Mouse (Mus musculus) embryonic facial prominence, embryonic 14.5 days (tissue): ENCODE data around the gene Dhx40. TPM values are rescaled to one million over a fixed set of nuclear protein-coding genes. Genes with fewer than 3 reads are reported as not detected.

Experiments
- ATAC-seq: fragments of 200-750 bp; cut with Nextera tagmentation; 2 replicates; pipeline ENCODE4 v1.8.0; 2017; ENCODE audit warnings: low read depth, moderate number of reproducible peaks, moderate TSS enrichment
- DNase-seq: peaks from one replicate; pipeline ENCODE4 v3.0.0-alpha.2; 2015; ENCODE audit warnings: low spot score
- H3K27ac ChIP-seq: fragments of 300-500 bp; sonication (generic); replicated peaks from 2 replicates; pipeline ENCODE4 v1.5.1; 2014; ENCODE audit warnings: low read depth, mild to moderate bottlenecking, low read length, moderate library complexity
- H3K27me3 ChIP-seq: fragments of 300-500 bp; sonication (generic); replicated peaks from 2 replicates; pipeline ENCODE4 v1.6.1; 2014; ENCODE audit warnings: low read length; ENCODE audit not compliant: control insufficient read depth, insufficient read depth
- H3K36me3 ChIP-seq: fragments of 300-500 bp; sonication (generic); 2 replicates; pipeline ENCODE4 v1.6.1; 2014; ENCODE audit warnings: low read length, mixed read lengths; ENCODE audit not compliant: control insufficient read depth, insufficient read depth
- H3K4me1 ChIP-seq: fragments of 300-500 bp; sonication (generic); 2 replicates; pipeline ENCODE4 v1.6.1; 2014; ENCODE audit warnings: antibody characterized with exemption, low read length; ENCODE audit not compliant: control insufficient read depth, insufficient read depth
- H3K4me2 ChIP-seq: fragments of 300-500 bp; sonication (generic); 2 replicates; pipeline ENCODE4 v1.6.1; 2014; ENCODE audit warnings: low read depth, mild to moderate bottlenecking, low read length, moderate library complexity, mixed read lengths
- H3K4me3 ChIP-seq: fragments of 300-500 bp; sonication (generic); 2 replicates; pipeline ENCODE4 v1.5.1; 2014; ENCODE audit warnings: low read depth, mild to moderate bottlenecking, low read length
- H3K9ac ChIP-seq: fragments of 300-500 bp; sonication (generic); 2 replicates; pipeline ENCODE4 v1.6.1; 2014; ENCODE audit warnings: low read depth, mild to moderate bottlenecking, low read length, moderate library complexity, mixed read lengths
- H3K9me3 ChIP-seq: fragments of 300-500 bp; sonication (generic); 2 replicates; pipeline ENCODE4 v1.6.1; 2016; ENCODE audit warnings: low read length; ENCODE audit not compliant: control insufficient read depth
- WGBS: fragments of 180-500 bp; shearing (Covaris S2); extraction: QIAGEN DNeasy Blood & Tissue Kit; methylation state at CpG from one replicate; pipeline ENCODE4 v1.1.7; 2014; 5-methylcytosine and 5-hydroxymethylcytosine counted together
- polyA plus RNA-seq: library from polyadenylated mRNA; unstranded; fragments of >200 nt; fragmentation: Nextera tagmentation; extraction: Ambion mirVana; gene quantifications from 2 replicates; pipeline ENCODE4 v1.2.1, GENCODE M21; 2014

Dhx40 gene
- 19.9 and 21.8 TPM in 2 replicates for polyA plus RNA-seq

DNA sequence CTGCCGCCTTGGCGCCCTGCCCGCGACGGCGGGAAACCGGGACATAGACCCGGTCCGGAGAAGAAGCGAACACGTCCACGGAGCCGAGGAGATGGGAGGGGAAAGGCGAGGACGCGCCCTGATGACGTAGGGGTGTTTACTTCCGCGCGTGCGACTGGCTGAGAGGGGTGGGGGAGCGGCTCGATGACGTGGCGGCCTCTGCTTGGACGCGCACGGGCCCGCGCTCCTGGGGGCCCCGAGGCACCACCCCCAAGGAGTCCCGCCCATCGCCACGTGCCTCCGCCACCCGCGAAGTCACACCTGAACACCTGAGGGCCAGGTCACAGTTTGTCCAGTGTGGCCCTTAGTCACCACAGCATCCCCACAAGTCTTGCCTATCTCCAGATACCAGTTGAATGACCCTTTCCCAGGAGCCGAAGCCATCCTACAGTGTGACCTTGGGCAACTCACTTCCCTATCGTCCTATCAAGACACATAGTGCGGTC lies at the start of gene Dhx40:
Dhx40 (minus strand) TSS at position 242 of the 485 bp plus-strand sequence.
- ATAC-seq = peak; percentile 94
- peak within 1 kb of the TSS; percentile 84 for H3K4me3 ChIP-seq
- H3K9me3 ChIP-seq = no peaks in the 10 kb centered on the region
- peak within 1 kb of the TSS; percentile 80 for H3K27ac ChIP-seq
- peaks cover 9% of the 10 kb centered on the region for H3K36me3 ChIP-seq
- no peaks in the 10 kb centered on the region for H3K27me3 ChIP-seq
- H3K4me2 ChIP-seq = peak within 1 kb of the TSS; percentile 62
- H3K4me1 ChIP-seq = no peaks in the 10 kb centered on the region
- peak; percentile 95 for DNase-seq
- H3K9ac ChIP-seq = peak within 1 kb of the TSS; percentile 77
- WGBS = 21% methylated on average over 10 of the region's 40 CpGs

- H3K4me3 ChIP-seq = no peak overlapping the region
- H3K9me3 ChIP-seq = no peaks in the 10 kb centered on the region
- no peak overlapping the region for H3K4me2 ChIP-seq
- WGBS = 80% methylated on average over 12 of the region's 12 CpGs
- no peak overlapping the region for H3K9ac ChIP-seq
- no peaks in the 10 kb centered on the region for H3K27me3 ChIP-seq
- ATAC-seq (no peak), DNase-seq (no peak)
- H3K27ac ChIP-seq = no peak overlapping the region
- H3K36me3 ChIP-seq = no peaks in the 10 kb centered on the region
- H3K4me1 ChIP-seq = peaks cover 22% of the 10 kb centered on the region
Measured at GRCm38 (mm10) chr11:86855639-86856425, 48.3 kb upstream of the Dhx40 start.

GRCm38 (mm10) chr11:86853081-86853480 lies 45.5 kb upstream of the Dhx40 start:
- no peak for DNase-seq
- H3K4me2 ChIP-seq = peak overlapping the region; percentile 41
- H3K9me3 ChIP-seq = no peaks in the 10 kb centered on the region
- WGBS = 70% methylated on average over 3 of the region's 3 CpGs
- H3K27me3 ChIP-seq = no peaks in the 10 kb centered on the region
- no peak for ATAC-seq
- H3K4me1 ChIP-seq = peaks cover 23% of the 10 kb centered on the region
- H3K9ac ChIP-seq = no peak overlapping the region
- H3K27ac ChIP-seq = no peak overlapping the region; the same call in 1 of the 2 replicates
- no peak overlapping the region for H3K4me3 ChIP-seq
- H3K36me3 ChIP-seq = no peaks in the 10 kb centered on the region

DNA sequence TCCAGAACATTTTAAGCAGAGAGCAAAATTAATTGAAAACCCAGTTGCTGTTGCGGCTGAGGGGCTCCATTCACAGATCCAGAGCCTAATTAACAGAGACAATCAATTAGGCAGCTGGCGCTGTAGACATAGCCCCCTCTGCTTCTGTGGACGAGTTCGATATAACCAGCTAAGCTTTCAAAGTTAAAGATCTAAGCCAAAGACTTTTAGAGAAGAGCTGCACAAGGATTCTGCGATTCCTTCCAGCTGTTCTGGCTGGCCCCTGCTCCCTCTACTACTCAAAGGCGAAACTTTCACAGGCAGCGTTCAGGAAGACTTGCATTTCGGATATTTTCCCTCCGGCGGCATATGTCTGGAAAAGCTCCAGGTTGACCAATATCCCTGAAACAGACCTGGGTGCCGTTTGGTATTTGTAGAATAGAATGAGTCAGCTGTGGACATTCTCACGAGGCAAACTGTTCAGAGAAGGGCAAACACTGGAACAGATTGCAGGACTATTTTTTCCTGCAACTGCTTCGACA lies 45.0 kb upstream of the Dhx40 start:
- H3K36me3 ChIP-seq = no peaks in the 10 kb centered on the region
- H3K4me3 ChIP-seq = no peak overlapping the region
- 25% methylated on average over 13 of the region's 13 CpGs for WGBS
- peaks cover 23% of the 10 kb centered on the region for H3K4me1 ChIP-seq
- no peaks in the 10 kb centered on the region for H3K9me3 ChIP-seq
- DNase-seq = peak; percentile 69
- no peak overlapping the region; the same call in 1 of the 2 replicates for H3K27ac ChIP-seq
- ATAC-seq = peak; percentile 37; the same call in 1 of the 2 replicates
- no peaks in the 10 kb centered on the region for H3K27me3 ChIP-seq
- peak overlapping the region; percentile 41 for H3K4me2 ChIP-seq
- no peak overlapping the region for H3K9ac ChIP-seq

DNA sequence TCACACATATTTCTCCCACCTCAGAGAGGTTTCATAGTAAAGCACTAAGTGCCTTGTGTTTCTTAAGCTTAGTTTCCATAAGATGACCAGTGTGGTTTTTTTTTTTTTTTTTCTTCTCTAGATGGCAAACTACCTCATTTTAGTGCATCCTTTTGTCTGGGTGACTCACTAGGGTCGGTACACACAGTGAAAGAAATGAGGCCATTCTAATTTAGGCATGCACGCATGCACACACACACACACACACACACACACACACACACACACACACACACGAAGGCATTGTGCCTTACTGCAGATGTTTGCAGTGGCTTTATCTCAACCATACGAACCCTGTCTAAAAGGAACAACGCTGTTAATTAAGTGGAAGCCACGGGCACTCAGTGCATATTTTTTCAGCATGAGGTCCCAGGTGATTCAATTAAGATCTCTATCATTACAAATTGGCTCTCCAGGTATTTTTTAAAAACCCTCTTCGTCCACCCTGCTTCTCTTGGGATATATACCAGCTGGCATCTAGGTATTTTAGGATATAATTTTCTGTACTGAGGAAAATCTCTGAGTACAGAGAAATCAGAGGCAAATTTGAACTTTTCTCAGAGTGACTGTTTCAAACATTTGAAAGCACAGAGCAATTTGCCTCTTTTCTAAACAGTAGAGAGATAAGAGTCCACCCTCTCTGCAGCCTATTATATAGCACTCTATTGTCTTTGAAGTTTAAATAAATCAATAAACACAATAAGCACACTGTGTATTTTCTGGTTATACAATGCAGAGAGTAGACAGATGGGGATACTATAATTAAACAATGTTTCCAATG lies 44.4 kb upstream of the Dhx40 start:
- DNase-seq (peak; percentile 42), ATAC-seq (peak; percentile 33; the same call in 1 of the 2 replicates)
- no peaks in the 10 kb centered on the region for H3K36me3 ChIP-seq
- 36% methylated on average over 7 of the region's 7 CpGs for WGBS
- H3K4me3 ChIP-seq = no peak overlapping the region
- no peaks in the 10 kb centered on the region for H3K9me3 ChIP-seq
- no peak overlapping the region for H3K27ac ChIP-seq
- H3K27me3 ChIP-seq = no peaks in the 10 kb centered on the region
- no peak overlapping the region for H3K9ac ChIP-seq
- peak overlapping the region; percentile 41; the same call in 1 of the 2 replicates for H3K4me2 ChIP-seq
- peaks cover 23% of the 10 kb centered on the region for H3K4me1 ChIP-seq

DNA sequence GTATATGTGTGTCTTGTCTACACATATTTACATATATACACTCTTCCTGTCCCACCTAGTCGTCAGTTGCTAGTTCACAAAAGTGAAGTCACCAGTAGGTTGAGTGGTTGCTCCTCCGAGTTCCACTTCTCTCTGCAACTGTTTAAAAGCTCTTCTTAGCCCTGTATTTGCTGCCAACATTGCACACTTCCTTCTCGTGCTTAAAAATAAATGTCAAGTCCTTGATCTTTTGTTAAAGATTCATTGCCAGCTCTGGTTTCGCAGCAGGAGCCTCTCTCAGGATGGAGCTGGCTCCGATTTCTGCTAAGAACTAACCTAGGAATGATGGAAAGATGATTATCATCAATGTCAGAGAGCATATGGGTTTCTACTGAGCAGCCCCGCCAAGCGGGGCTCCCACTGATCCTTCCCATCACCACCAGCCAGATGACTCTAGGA lies 43.7 kb upstream of the Dhx40 start:
- no peaks in the 10 kb centered on the region for H3K27me3 ChIP-seq
- H3K9ac ChIP-seq = no peak overlapping the region; the same call in 1 of the 2 replicates
- no peak overlapping the region for H3K27ac ChIP-seq
- no peaks in the 10 kb centered on the region for H3K9me3 ChIP-seq
- DNase-seq = peak; percentile 35
- peaks cover 23% of the 10 kb centered on the region for H3K4me1 ChIP-seq
- 38% methylated on average over 7 of the region's 7 CpGs for WGBS
- no peak overlapping the region for H3K4me3 ChIP-seq
- no peaks in the 10 kb centered on the region for H3K36me3 ChIP-seq
- H3K4me2 ChIP-seq = no peak overlapping the region
- ATAC-seq = no peak; the same call in 1 of the 2 replicates

GRCm38 (mm10) chr11:86843831-86844230 lies 36.3 kb upstream of the Dhx40 start:
- DNase-seq (no peak), ATAC-seq (no peak)
- Histone ChIP-seq H3K36me3 (no peaks in the 10 kb centered on the region), H3K27ac (no peak overlapping the region), H3K27me3 (no peaks in the 10 kb centered on the region), H3K9ac (no peak overlapping the region), H3K9me3 (no peaks in the 10 kb centered on the region), H3K4me2 (no peak overlapping the region), H3K4me3 (no peak overlapping the region), H3K4me1 (0 out of 2 replicates have a peak, but pooled peaks cover 5% of the 10 kb centered on the region)
- 55% methylated on average over 5 of the region's 5 CpGs for WGBS

- Histone ChIP-seq H3K9ac (no peak overlapping the region), H3K27ac (0 out of 2 replicates have a peak overlapping the region, but pooled peaks have one; percentile 21), H3K4me3 (no peak overlapping the region), H3K4me1 (0 out of 2 replicates have a peak, but pooled peaks cover 5% of the 10 kb centered on the region), H3K27me3 (no peaks in the 10 kb centered on the region), H3K9me3 (no peaks in the 10 kb centered on the region), H3K36me3 (no peaks in the 10 kb centered on the region), H3K4me2 (no peak overlapping the region)
- DNase-seq = peak; percentile 66
- WGBS = 61% methylated on average over 8 of the region's 8 CpGs
- ATAC-seq = peak; percentile 47; the same call in 1 of the 2 replicates
Measured at GRCm38 (mm10) chr11:86841261-86841660, 33.7 kb upstream of the Dhx40 start.
